Mouse (Mus musculus) C2C12 (cell line): ENCODE data around the gene Foxa2. TPM values are rescaled to one million over a fixed set of nuclear protein-coding genes. Genes with fewer than 3 reads are reported as not detected.
A peak's percentile ranks its signal among the peaks of the same experiment; 100 is the strongest.

Experiments
- H3K27me3 ChIP-seq: one replicate; pipeline ENCODE4 v1.6.1; 2011; ENCODE audit not compliant: control insufficient read depth, insufficient read depth, insufficient read length
- H3K36me3 ChIP-seq: one replicate; pipeline ENCODE4 v1.6.1; 2011; ENCODE audit not compliant: control insufficient read depth, insufficient read depth
- H3K4me3 ChIP-seq: one replicate; pipeline ENCODE4 v1.5.1; 2011; ENCODE audit warnings: mild to moderate bottlenecking, control low read depth; ENCODE audit not compliant: poor library complexity, insufficient read depth, severe bottlenecking
- H3K79me2 ChIP-seq: one replicate; pipeline ENCODE4 v1.6.1; 2011; ENCODE audit not compliant: control insufficient read depth, insufficient read depth
- H3K79me3 ChIP-seq: one replicate; pipeline ENCODE4 v1.6.1; 2011; ENCODE audit warnings: low read depth, control low read depth
- H3ac ChIP-seq: one replicate; pipeline ENCODE3; 2011; ENCODE audit warnings: low read depth; ENCODE audit not compliant: control insufficient read depth, insufficient read length
- CEBPB ChIP-seq: IDR thresholded peaks from one replicate; pipeline ENCODE4 v1.6.1; 2011; ENCODE audit warnings: low read depth, mild to moderate bottlenecking, control low read depth, moderate library complexity
- CTCF ChIP-seq: IDR thresholded peaks from one replicate; pipeline ENCODE4 v1.5.1; 2011; ENCODE audit not compliant: control insufficient read depth, insufficient read depth, insufficient read length
- FOSL1 ChIP-seq: IDR thresholded peaks from one replicate; pipeline ENCODE4 v1.8.0; 2011; ENCODE audit warnings: mild to moderate bottlenecking, low read length; ENCODE audit not compliant: poor library complexity, insufficient read depth, severe bottlenecking
- MAX ChIP-seq: IDR thresholded peaks from one replicate; pipeline ENCODE4 v1.6.1; 2011; ENCODE audit warnings: mild to moderate bottlenecking, control low read depth
- MYOD1 ChIP-seq: IDR thresholded peaks from one replicate; pipeline ENCODE4 v1.6.1; 2011; ENCODE audit warnings: low read depth; ENCODE audit not compliant: control insufficient read depth, insufficient read length
- MYOG ChIP-seq: IDR thresholded peaks from one replicate; pipeline ENCODE4 v1.6.1; 2011; ENCODE audit not compliant: control insufficient read depth, insufficient read length; ENCODE audit errors: extremely low read depth
- USF1 ChIP-seq: IDR thresholded peaks from one replicate; pipeline ENCODE4 v1.6.1; 2011; ENCODE audit warnings: low read depth, mild to moderate bottlenecking, control low read depth, moderate library complexity
- polyA plus RNA-seq: library from polyadenylated mRNA; unstranded; fragments of >200 nt; fragmentation: generic; extraction: Trizol; gene quantifications from one replicate; pipeline ENCODE4 v1.2.1, GENCODE M21; 2012; ENCODE audit warnings: missing spikeins

The Foxa2 gene
- polyA plus RNA-seq, 1 experiment, result 3.6 TPM

GRCm38 (mm10) chr2:148060705-148061104 lies 13.9 kb upstream of the Foxa2 start:
- Histone ChIP-seq H3K79me2 (no peaks in the 10 kb centered on the region), H3K4me3 (no peak overlapping the region), H3K36me3 (no peaks in the 10 kb centered on the region), H3K79me3 (no peaks in the 10 kb centered on the region), H3K27me3 (no peaks in the 10 kb centered on the region), H3ac (no peak overlapping the region)
- no peak for TF ChIP-seq FOSL1
- no peak for TF ChIP-seq CEBPB
- TF ChIP-seq MYOG, result no peak
- no peak for TF ChIP-seq USF1
- no peak for TF ChIP-seq MAX
- TF ChIP-seq CTCF, result no peak
- no peak for TF ChIP-seq MYOD1

GRCm38 (mm10) chr2:148053411-148053810 lies 6.6 kb upstream of the Foxa2 start:
- no peaks in the 10 kb centered on the region for H3K79me3 ChIP-seq
- no peaks in the 10 kb centered on the region for H3K36me3 ChIP-seq
- H3K4me3 ChIP-seq, result no peak overlapping the region
- TF ChIP-seq MYOD1 (no peak), USF1 (no peak), MYOG (no peak)
- H3K79me2 ChIP-seq, result no peaks in the 10 kb centered on the region
- no peak overlapping the region for H3ac ChIP-seq
- H3K27me3 ChIP-seq, result peaks cover 5% of the 10 kb centered on the region

- H3K79me2 ChIP-seq, result peaks cover 9% of the 10 kb centered on the region
- no peak overlapping the region for H3K4me3 ChIP-seq
- H3ac ChIP-seq, result peak overlapping the region; percentile 30
- peaks cover 12% of the 10 kb centered on the region for H3K27me3 ChIP-seq
- H3K36me3 ChIP-seq, result peaks cover 6% of the 10 kb centered on the region
- H3K79me3 ChIP-seq, result peaks cover 2% of the 10 kb centered on the region
- TF ChIP-seq USF1 (no peak), CTCF (peak; percentile 75)
These were observed 1.8 kb upstream of the Foxa2 start for GRCm38 (mm10) chr2:148048484-148049129.

GRCm38 (mm10) chr2:148047611-148048010 lies 842 bp upstream of the Foxa2 start:
- H3K4me3 ChIP-seq, result no peak overlapping the region
- H3K79me2 ChIP-seq, result peaks cover 9% of the 10 kb centered on the region
- peaks cover 13% of the 10 kb centered on the region for H3K36me3 ChIP-seq
- peaks cover 2% of the 10 kb centered on the region for H3K79me3 ChIP-seq
- H3ac ChIP-seq, result no peak overlapping the region
- no peak for TF ChIP-seq USF1
- TF ChIP-seq MYOD1, result no peak
- TF ChIP-seq CTCF, result no peak
- TF ChIP-seq MYOG, result no peak
- no peak for TF ChIP-seq MAX
- no peak for TF ChIP-seq FOSL1
- peaks cover 12% of the 10 kb centered on the region for H3K27me3 ChIP-seq

GRCm38 (mm10) chr2:148045937-148046798 lies 601 bp downstream of the Foxa2 start:
- Histone ChIP-seq H3K79me3 (peaks cover 2% of the 10 kb centered on the region), H3ac (peak overlapping the region; percentile 59), H3K27me3 (peaks cover 12% of the 10 kb centered on the region), H3K79me2 (peaks cover 9% of the 10 kb centered on the region), H3K36me3 (peaks cover 13% of the 10 kb centered on the region), H3K4me3 (peak overlapping the region; percentile 51)
- no peak for TF ChIP-seq USF1
- no peak for TF ChIP-seq MYOD1
- TF ChIP-seq CTCF, result no peak
- TF ChIP-seq CEBPB, result no peak
- no peak for TF ChIP-seq FOSL1
- no peak for TF ChIP-seq MAX
- no peak for TF ChIP-seq MYOG

- H3K79me3 ChIP-seq, result peaks cover 2% of the 10 kb centered on the region
- peaks cover 13% of the 10 kb centered on the region for H3K36me3 ChIP-seq
- TF ChIP-seq MYOG, result no peak
- peaks cover 9% of the 10 kb centered on the region for H3K79me2 ChIP-seq
- peaks cover 12% of the 10 kb centered on the region for H3K27me3 ChIP-seq
- H3ac ChIP-seq, result peak overlapping the region; percentile 68
- peak overlapping the region; percentile 51 for H3K4me3 ChIP-seq
These were observed 1.2 kb downstream of the Foxa2 start for GRCm38 (mm10) chr2:148045543-148045936.
